Mouse (Mus musculus) midbrain, embryonic 13.5 days (tissue): Measurements from ENCODE around the gene Sox2. TPM values are rescaled to one million over a fixed set of nuclear protein-coding genes. Genes with fewer than 3 reads are reported as not detected.
A peak's percentile ranks its signal among the peaks of the same experiment; 100 is the strongest.

Experiments
- ATAC-seq: fragments of 200-750 bp; cut with Nextera tagmentation; 2 replicates; pipeline ENCODE4 v1.8.0; 2017; ENCODE audit warnings: mild to moderate bottlenecking, moderate TSS enrichment, moderate library complexity
- H3K27ac ChIP-seq: fragments of 300-500 bp; sonication (generic); 2 replicates; pipeline ENCODE4 v1.5.1; 2015; ENCODE audit warnings: inconsistent platforms, mild to moderate bottlenecking, moderate library complexity
- H3K27me3 ChIP-seq: fragments of 300-500 bp; sonication (generic); 2 replicates; pipeline ENCODE4 v1.6.1; 2015; ENCODE audit warnings: mild to moderate bottlenecking, inconsistent platforms
- H3K36me3 ChIP-seq: fragments of 300-500 bp; sonication (generic); 2 replicates; pipeline ENCODE4 v1.6.1; 2015; ENCODE audit warnings: mild to moderate bottlenecking, inconsistent platforms
- H3K4me1 ChIP-seq: fragments of 300-500 bp; sonication (generic); replicated peaks from 2 replicates; pipeline ENCODE4 v1.6.1; 2015; ENCODE audit warnings: inconsistent platforms
- H3K4me2 ChIP-seq: fragments of 300-500 bp; sonication (generic); replicated peaks from 2 replicates; pipeline ENCODE4 v1.6.1; 2015; ENCODE audit warnings: moderate library complexity, mild to moderate bottlenecking, inconsistent platforms
- H3K4me3 ChIP-seq: fragments of 300-500 bp; sonication (generic); replicated peaks from 2 replicates; pipeline ENCODE4 v1.5.1; 2015; ENCODE audit warnings: mild to moderate bottlenecking, inconsistent platforms
- H3K9ac ChIP-seq: fragments of 300-500 bp; sonication (generic); replicated peaks from 2 replicates; pipeline ENCODE4 v1.6.1; 2015; ENCODE audit warnings: mild to moderate bottlenecking, inconsistent platforms
- H3K9me3 ChIP-seq: fragments of 300-500 bp; sonication (generic); 2 replicates; pipeline ENCODE4 v1.6.1; 2016; ENCODE audit warnings: mild to moderate bottlenecking, inconsistent platforms
- WGBS: fragments of 180-500 bp; shearing (Covaris S2); methylation state at CpG from one replicate; pipeline ENCODE4 v1.1.7; 2015; 5-methylcytosine and 5-hydroxymethylcytosine counted together
- polyA plus RNA-seq: library from polyadenylated mRNA; unstranded; fragments of >200 nt; fragmentation: Nextera tagmentation; extraction: Ambion mirVana; gene quantifications from 2 replicates; pipeline ENCODE4 v1.2.1, GENCODE M21; 2015

Sox2 gene
- polyA plus RNA-seq, 1 experiment from 2014 or later: 27.8 TPM

GRCm38 (mm10) chr3:34663701-34664635 is 13.8 kb downstream of the Sox2 start:
- Histone ChIP-seq H3K36me3 (no peaks in the 10 kb centered on the region), H3K27ac (peak overlapping the region; percentile 96), H3K27me3 (peaks cover 28% of the 10 kb centered on the region), H3K9me3 (no peaks in the 10 kb centered on the region), H3K4me3 (peak overlapping the region; percentile 45), H3K9ac (peak overlapping the region; percentile 78), H3K4me1 (peaks cover 91% of the 10 kb centered on the region), H3K4me2 (peak overlapping the region; percentile 83)
- peak; percentile 57 for ATAC-seq
- under 1% methylated on average over 58 of the region's 58 CpGs for WGBS

DNA sequence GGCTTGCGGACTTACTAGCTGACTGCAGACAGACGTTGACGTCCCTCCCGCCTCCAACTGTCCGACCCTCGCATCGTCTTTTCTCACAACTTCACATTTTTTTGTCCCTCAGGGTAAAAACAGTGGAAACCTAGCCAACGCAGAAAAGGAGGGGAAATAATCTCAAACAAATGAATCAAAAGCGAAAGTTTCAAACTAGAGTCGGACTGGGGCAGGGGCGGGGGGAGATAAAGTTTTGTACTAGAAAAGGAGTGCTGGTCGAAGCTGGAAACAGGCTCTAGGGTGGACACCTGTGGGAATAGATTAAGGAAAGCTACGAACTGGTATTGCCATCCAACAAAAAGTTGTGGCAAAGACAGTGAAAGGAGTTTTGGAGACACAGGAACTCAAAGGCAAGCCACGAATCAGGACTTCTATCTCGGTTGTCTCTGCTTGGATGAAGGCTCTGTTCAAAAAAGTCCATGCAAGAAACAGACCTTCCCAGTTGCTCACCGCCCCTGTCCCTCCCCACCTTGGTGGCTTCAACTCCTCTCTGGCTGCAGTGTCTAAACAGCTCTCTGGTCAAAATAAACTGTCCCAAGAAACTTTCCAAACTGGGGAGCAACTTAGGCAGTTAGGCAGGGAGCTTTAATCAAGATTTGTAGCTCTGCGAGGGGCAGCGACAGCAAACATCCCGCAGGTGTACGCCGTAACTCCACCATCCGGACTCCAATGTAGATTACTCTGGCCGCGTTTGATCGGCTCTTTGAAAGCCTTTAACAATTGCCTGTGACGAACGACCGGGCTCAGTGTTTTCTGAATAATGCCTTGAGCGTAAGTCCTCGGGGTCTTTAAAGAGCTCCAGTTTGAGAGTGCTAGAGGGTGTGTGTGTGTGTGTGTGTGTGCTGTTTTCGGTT is 14.7 kb downstream of the Sox2 start:
- Histone ChIP-seq H3K27me3 (peaks cover 27% of the 10 kb centered on the region), H3K4me3 (peak overlapping the region; percentile 45), H3K36me3 (no peaks in the 10 kb centered on the region), H3K4me1 (peaks cover 86% of the 10 kb centered on the region), H3K4me2 (peak overlapping the region; percentile 83), H3K9me3 (no peaks in the 10 kb centered on the region), H3K9ac (peak overlapping the region; percentile 78), H3K27ac (peak overlapping the region; percentile 96)
- under 1% methylated on average over 31 of the region's 31 CpGs for WGBS
- ATAC-seq: no peak

DNA sequence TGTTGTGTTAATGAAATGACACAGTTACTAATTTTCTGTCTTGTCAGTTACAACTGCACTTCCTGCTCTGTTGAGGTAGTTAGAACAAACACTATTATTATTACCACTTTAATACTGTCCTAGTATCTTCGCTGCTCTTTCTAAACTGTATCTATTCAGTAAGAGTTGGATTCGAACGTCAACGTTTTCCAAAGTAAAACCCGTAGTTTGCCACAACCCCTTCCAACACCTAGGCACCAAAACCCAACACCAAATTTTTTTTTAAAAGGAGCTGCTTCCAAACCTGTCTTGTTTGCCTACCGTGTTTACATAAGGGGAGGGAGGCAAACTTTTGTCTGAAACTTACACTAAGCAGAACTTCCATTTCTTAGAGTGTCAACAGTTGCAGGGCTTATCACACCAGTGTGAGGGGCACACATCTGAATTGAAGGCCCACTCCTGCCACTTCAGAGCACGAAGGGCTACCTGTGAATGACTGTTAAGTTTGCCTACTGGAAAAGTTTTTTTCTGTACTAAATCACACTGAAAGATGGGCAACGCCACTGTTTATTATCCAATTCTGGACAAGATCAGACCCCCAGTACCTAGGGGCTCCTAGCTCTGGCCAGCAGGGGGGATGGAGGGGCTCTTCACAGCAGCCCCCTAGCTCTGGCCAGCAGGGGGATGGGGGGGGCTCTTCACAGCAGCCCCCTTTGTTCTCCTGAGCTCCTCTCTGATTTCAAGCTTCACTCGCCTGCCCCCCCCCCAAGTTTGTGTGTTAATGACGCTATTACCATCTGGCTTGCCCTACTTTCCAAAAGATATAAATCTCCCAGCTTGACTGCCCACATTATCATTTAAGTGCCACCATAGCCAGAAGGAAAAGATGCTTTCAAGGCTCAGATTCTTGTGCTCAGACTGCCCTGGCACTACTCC is 15.8 kb downstream of the Sox2 start:
- H3K36me3 ChIP-seq: no peaks in the 10 kb centered on the region
- H3K9ac ChIP-seq: peak overlapping the region; percentile 78

GRCm38 (mm10) chr3:34667180-34667579 is 17.0 kb downstream of the Sox2 start:
- peak overlapping the region; percentile 96 for H3K27ac ChIP-seq
- no peaks in the 10 kb centered on the region for H3K9me3 ChIP-seq
- H3K4me3 ChIP-seq: no peak overlapping the region
- no peaks in the 10 kb centered on the region for H3K36me3 ChIP-seq
- peaks cover 22% of the 10 kb centered on the region for H3K27me3 ChIP-seq
- peaks cover 84% of the 10 kb centered on the region for H3K4me1 ChIP-seq
- ATAC-seq: no peak
- no peak overlapping the region for H3K9ac ChIP-seq
- 19% methylated on average over 2 of the region's 2 CpGs for WGBS
- H3K4me2 ChIP-seq: peak overlapping the region; percentile 83

More for the DNA sequence above, 15.8 kb downstream of the Sox2 start:
- Histone ChIP-seq H3K27me3 (peaks cover 22% of the 10 kb centered on the region), H3K27ac (peak overlapping the region; percentile 96), H3K9me3 (no peaks in the 10 kb centered on the region), H3K4me1 (peaks cover 86% of the 10 kb centered on the region), H3K4me3 (peak overlapping the region; percentile 45), H3K4me2 (peak overlapping the region; percentile 83)
- no peak for ATAC-seq
- WGBS: 4% methylated on average over 10 of the region's 10 CpGs

DNA sequence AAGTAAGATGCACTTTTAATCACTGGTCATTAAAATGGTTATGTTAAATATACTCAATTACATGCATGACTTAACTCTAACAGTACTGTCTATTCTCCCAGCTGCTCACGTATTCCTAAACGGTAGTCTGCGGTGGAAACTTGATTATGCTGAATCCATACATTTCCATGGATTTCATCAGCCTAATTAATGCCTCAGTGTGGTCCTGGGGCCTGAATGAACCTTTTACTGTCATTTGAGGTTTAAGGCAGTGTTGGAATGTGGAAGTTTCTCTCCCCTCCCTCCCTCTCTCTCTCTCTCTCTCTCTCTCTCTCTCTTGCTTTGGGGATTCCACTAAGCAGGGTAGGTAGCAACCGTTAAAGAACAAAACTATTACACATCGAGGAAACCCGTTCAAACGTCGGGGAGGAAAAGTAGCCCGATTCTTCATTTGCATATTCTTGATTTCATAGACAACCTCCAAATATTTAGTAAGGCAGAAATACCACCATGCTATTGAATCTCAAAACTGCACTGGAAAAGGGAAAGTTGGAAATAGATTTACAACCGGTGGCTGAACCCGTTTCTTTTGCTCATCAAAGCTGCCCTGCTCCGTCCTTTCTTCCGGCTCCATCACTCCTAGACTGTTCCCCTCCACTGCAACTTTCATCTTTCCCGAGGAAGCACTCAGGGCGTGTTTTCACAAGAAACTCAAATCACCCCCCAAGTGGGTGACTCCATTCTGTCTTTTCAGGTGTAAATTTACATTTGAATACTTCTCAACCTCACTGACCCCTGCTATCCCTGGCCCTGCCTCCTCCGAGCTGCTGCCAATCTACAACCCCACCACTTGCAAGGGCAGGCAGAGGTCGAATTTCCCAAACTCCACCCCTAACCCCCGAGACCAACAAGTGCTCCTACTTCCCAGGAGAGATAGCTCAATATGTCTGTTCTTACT is 17.9 kb downstream of the Sox2 start:
- Histone ChIP-seq H3K36me3 (peaks cover 3% of the 10 kb centered on the region; the same call in 1 of the 2 replicates), H3K4me2 (peak overlapping the region; percentile 26), H3K27ac (peak overlapping the region; percentile 10), H3K27me3 (peaks cover 25% of the 10 kb centered on the region), H3K4me1 (peaks cover 79% of the 10 kb centered on the region), H3K9ac (no peak overlapping the region), H3K9me3 (no peaks in the 10 kb centered on the region), H3K4me3 (no peak overlapping the region)
- WGBS: 2% methylated on average over 18 of the region's 18 CpGs
- ATAC-seq: peak; percentile 6; the same call in 1 of the 2 replicates

DNA sequence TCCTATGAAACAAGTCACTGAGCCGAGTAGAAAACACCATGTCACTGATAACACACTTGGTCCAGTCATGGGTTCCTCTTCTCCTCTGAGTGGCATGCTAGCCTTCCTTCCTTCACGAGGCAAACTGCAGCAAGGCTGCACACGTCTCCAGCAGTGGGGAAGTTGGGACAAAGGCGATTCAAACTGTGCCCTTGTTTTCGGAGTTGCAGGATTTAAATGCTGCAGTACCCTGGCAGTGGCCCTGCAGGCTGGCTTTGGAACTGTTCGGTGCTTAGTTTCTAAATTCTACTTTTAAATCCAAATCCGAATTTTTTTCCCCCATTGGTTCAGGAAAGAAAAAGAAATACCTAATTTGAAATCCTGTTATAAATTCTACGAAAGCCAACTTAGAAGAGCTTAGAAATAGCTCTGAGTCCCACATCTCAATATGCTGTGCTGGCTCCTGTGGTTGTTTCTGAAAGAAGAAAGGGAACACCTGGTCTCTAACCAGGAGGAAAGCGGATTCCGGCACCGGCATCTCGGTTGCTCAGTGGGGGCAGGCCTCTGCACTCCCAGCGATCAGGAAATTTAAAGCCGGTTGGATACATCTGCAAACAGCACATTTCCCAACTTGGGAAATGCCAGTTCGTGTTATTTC is 20.9 kb downstream of the Sox2 start:
- WGBS: 5% methylated on average over 15 of the region's 15 CpGs

GRCm38 (mm10) chr3:34678840-34679239 is 28.6 kb downstream of the Sox2 start:
- 0 out of 2 replicates have a peak, but pooled peaks cover 3% of the 10 kb centered on the region for H3K36me3 ChIP-seq
- WGBS: 4% methylated on average over 7 of the region's 7 CpGs
- H3K4me3 ChIP-seq: no peak overlapping the region
- no peak overlapping the region for H3K27ac ChIP-seq
- H3K9ac ChIP-seq: no peak overlapping the region
- no peaks in the 10 kb centered on the region for H3K9me3 ChIP-seq
- H3K4me2 ChIP-seq: no peak overlapping the region
- no peaks in the 10 kb centered on the region for H3K27me3 ChIP-seq
- ATAC-seq: peak; percentile 51; the same call in 1 of the 2 replicates
- H3K4me1 ChIP-seq: peaks cover 18% of the 10 kb centered on the region

More for the DNA sequence above, 20.9 kb downstream of the Sox2 start:
- peak overlapping the region; percentile 21; the same call in 1 of the 2 replicates for H3K9ac ChIP-seq
- H3K4me2 ChIP-seq: peak overlapping the region; percentile 11
- no peak overlapping the region for H3K4me3 ChIP-seq
- peaks cover 8% of the 10 kb centered on the region; the same call in 1 of the 2 replicates for H3K36me3 ChIP-seq
- H3K27me3 ChIP-seq: peaks cover 17% of the 10 kb centered on the region
- H3K4me1 ChIP-seq: peaks cover 50% of the 10 kb centered on the region
- peak overlapping the region; percentile 20 for H3K27ac ChIP-seq
- no peaks in the 10 kb centered on the region for H3K9me3 ChIP-seq
- peak; percentile 28; the same call in 1 of the 2 replicates for ATAC-seq

- peaks cover 18% of the 10 kb centered on the region for H3K4me1 ChIP-seq
- ATAC-seq: no peak
- H3K9me3 ChIP-seq: no peaks in the 10 kb centered on the region
- 15% methylated on average over 2 of the region's 2 CpGs for WGBS
- no peak overlapping the region for H3K4me2 ChIP-seq
- no peak overlapping the region for H3K9ac ChIP-seq
- no peaks in the 10 kb centered on the region for H3K27me3 ChIP-seq
- H3K36me3 ChIP-seq: 0 out of 2 replicates have a peak, but pooled peaks cover 3% of the 10 kb centered on the region
- H3K4me3 ChIP-seq: no peak overlapping the region
- H3K27ac ChIP-seq: peak overlapping the region; percentile 35; the same call in 1 of the 2 replicates
Measured at GRCm38 (mm10) chr3:34679439-34679838, 29.2 kb downstream of the Sox2 start.

GRCm38 (mm10) chr3:34679921-34680320 is 29.7 kb downstream of the Sox2 start:
- WGBS: 8% methylated on average over 3 of the region's 3 CpGs
- Histone ChIP-seq H3K4me2 (no peak overlapping the region), H3K9ac (no peak overlapping the region), H3K4me1 (peaks cover 18% of the 10 kb centered on the region), H3K4me3 (no peak overlapping the region), H3K27me3 (no peaks in the 10 kb centered on the region), H3K36me3 (0 out of 2 replicates have a peak, but pooled peaks cover 3% of the 10 kb centered on the region), H3K9me3 (no peaks in the 10 kb centered on the region), H3K27ac (peak overlapping the region; percentile 35; the same call in 1 of the 2 replicates)
- ATAC-seq: peak; percentile 75

- H3K4me3 ChIP-seq: no peak overlapping the region
- no peaks in the 10 kb centered on the region for H3K36me3 ChIP-seq
- no peaks in the 10 kb centered on the region for H3K9me3 ChIP-seq
- H3K27ac ChIP-seq: no peak overlapping the region
- H3K9ac ChIP-seq: no peak overlapping the region
- H3K27me3 ChIP-seq: no peaks in the 10 kb centered on the region
- ATAC-seq: no peak
- no peak overlapping the region for H3K4me2 ChIP-seq
- WGBS: 93% methylated on average over 6 of the region's 6 CpGs
- H3K4me1 ChIP-seq: peaks cover 13% of the 10 kb centered on the region
Measured at GRCm38 (mm10) chr3:34688072-34688471, 37.9 kb downstream of the Sox2 start.
